Mouse (Mus musculus) left cerebral cortex, postnatal 4 days (tissue): ENCODE measurements around the gene Stpg4. TPM values are rescaled to one million over a fixed set of nuclear protein-coding genes. Genes with fewer than 3 reads are reported as not detected.

Source experiments
- DNase-seq: peaks from one replicate; pipeline ENCODE4 v3.0.0-alpha.2; 2022
- intact Hi-C: fragments of 180-260 bp; cut with DNase I; formaldehyde crosslinking; loops from one replicate; pipeline ENCODE4 v1.15.1; 2025
- total RNA-seq, 2 experiments: library from RNA; stranded (reverse); gene quantifications; 2 replicates each; pipeline ENCODE4 v1.2.3; 2021

Gene Stpg4
- total RNA-seq, 2 experiments from 2014 or later, result not detected

GRCm38 (mm10) chr17:87447612-87448200 is 20.2 kb upstream of the Stpg4 start:
- intact Hi-C loops, result loop anchor here (2.0 to 5.0 kb wide), 3 partner anchors 83 to 130 kb away; no protein-coding TSS in a partner anchor
- DNase-seq, result no peak

GRCm38 (mm10) chr17:87446767-87447611 is 19.4 kb upstream of the Stpg4 start, which contains the start of gene Calm2:
Calm2 (minus strand) TSS chr17:87446935.
- peak; percentile 99 for DNase-seq
- intact Hi-C loops, result loop anchor here (2.0 to 5.0 kb wide), 3 partner anchors 84 to 130 kb away; no protein-coding TSS in a partner anchor

DNA sequence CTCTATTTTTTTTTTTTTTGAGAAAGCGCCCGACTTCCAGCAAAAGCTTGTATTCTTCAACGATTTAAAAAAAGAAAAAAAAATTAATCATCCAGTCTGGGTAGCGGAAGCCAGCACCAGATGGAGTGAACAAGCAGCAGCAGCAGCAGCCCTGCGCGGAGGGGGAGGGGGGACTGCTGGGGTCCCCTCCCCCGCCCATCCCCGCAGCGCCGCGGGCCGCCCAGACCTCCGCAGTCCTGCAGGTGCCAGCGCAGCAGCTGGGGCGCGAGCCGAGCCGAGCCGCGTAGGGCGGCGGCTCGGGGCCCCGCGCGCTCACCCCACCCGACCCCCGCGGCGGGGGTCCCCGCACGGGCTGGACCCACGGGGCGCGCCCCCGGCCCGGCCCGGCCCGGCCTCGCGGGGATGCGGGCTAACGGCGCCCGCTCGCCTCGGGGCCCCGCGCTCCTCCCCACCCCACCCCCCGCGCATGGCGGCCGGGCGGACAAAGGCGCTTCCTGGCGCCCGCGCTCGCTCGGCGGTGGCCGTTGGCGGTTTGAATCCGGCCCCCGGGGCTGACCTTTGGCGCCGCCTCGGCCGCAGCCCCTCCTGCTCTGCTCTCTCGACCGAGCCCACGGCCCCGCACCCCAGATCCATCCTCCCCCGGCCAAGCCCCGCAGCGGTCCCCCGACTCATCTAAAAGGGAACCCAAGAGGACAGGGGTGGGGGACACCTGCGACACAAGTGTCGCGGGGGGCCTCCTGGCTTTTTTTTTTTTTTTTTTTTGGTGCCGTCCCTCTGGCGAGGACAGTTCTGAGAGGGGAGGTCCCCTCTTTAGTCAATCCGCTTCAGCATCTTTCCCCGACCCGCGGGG is 18.6 kb upstream of the Stpg4 start:
- peak; percentile 87 for DNase-seq
- intact Hi-C loops, result loop anchor here (2.0 to 5.0 kb wide), 3 partner anchors 85 to 129 kb away; no protein-coding TSS in a partner anchor

DNA sequence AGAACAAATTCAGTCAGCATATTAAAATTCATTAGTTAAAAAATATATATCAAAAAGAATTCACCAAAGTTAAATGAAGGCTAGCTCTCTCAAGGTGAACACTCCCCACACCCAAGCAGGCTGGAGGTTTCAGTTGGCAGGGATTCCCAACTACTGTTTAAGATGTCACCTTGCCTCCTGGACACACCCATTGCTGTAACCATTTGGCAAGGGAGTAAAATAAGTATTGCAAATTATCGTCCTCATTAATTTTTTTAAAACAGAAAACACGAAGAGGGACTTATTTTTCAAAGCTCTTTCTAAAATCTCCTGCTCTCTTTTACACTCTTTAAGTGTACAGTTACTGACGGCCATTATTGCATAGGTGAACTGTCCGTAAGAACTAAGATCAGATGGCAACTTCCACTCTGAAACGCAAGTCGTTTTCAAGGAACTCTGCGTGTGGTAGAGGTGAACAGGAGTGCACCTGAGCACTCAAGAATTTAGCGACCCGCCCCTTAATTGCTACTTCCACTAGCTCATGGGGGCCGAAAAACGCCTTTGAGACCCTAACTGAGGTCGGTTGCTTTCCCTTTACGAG is 17.9 kb upstream of the Stpg4 start:
- no peak for DNase-seq
- intact Hi-C loops, result loop anchor here (5.0 kb wide), 1 partner anchor 128 kb away; no protein-coding TSS in a partner anchor

GRCm38 (mm10) chr17:87444763-87445162 is 17.2 kb upstream of the Stpg4 start:
- intact Hi-C loops, result loop anchor here (5.0 kb wide), 1 partner anchor 127 kb away; no protein-coding TSS in a partner anchor
- no peak for DNase-seq

GRCm38 (mm10) chr17:87441537-87441936 is 14.0 kb upstream of the Stpg4 start:
- no peak for DNase-seq
- intact Hi-C loops, result no loop called here

- intact Hi-C loops, result no loop called here
- no peak for DNase-seq
Measured at GRCm38 (mm10) chr17:87439441-87439840, 11.9 kb upstream of the Stpg4 start.

- no peak for DNase-seq
- intact Hi-C loops, result no loop called here
Measured at GRCm38 (mm10) chr17:87433929-87434328, 6.4 kb upstream of the Stpg4 start.

GRCm38 (mm10) chr17:87432743-87433142 is 5.2 kb upstream of the Stpg4 start:
- intact Hi-C loops, result no loop called here

DNA sequence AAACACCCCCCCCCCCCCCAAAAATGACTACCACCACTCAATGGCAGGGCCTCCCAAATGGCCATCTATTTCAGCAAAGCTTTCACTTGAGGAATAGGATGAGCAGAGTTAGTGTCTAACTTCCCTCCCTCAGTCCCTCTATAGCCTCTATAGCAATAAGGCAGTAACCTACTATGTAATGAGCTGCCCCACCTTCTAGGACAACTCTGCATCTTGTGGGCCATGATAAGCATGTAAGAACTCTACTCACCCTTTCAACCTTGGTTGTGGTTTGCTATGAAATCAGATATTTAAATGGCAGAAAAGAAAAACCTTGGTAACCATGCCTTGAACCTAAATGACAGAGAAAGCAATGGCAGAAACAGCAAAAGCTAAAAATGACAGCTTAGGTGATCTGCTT is 4.8 kb upstream of the Stpg4 start:
- intact Hi-C loops, result no loop called here
- DNase-seq, result no peak

More at GRCm38 (mm10) chr17:87432743-87433142, 5.2 kb upstream of the Stpg4 start:
- no peak for DNase-seq

DNA sequence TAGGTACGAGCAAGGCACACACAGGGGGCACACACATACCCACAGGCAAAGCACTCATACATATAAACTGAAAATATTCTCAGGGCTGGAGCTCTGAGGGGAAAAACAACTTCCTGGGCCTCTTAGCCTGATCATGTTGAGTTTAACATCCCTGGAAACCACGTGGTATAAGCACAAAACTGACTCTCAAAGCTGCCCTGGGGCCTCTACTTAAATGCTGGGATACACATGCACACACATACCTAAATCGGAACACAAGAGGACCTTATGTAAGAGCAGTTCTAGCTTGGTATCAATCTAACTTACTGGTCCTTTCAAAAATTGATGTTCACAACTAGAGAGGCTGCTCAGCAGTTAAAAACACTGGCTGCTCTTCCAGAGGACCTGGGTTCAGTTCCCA is 1.9 kb upstream of the Stpg4 start:
- intact Hi-C loops, result no loop called here
- DNase-seq, result no peak

DNA sequence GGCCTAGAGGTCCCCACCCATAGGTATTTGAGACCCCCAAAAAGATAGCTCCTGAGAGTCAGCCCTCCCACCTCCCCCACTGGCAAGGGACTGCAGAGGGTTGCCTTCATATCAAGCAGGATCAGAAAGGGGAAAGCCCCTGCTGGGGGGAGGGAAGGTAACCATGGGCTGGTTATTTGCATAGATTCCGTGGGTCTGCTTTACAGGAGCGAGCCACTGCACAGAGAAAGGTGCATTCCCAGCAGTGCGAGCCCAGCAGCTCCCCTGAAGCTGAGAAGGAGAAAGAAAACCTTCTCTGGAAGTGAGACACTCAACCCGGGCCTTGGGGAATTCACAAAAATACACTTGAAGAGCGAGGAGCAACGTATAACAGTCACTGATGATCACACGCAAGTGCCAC is 9.5 kb downstream of the Stpg4 start:
- DNase-seq, result no peak
- intact Hi-C loops, result no loop called here

DNA sequence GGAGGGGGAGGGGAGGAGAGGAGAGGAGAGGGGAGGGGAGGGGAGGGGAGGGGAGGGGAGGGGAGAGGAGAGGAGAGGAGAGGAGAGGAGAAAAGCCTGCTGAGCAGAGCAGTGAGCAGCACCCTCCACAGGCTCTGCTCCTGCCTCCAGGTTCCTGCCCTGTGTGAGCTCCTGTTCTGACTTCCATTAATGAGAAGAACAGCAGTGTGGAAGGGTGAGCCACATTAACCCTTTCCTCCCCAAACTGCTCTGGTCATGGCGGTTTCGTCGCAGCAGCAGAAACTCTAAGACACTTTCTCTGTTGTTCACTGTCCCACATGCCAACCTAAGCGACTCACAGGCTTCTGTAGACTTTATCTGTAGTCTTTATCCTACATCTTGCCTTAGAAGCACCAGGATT is 20.9 kb downstream of the Stpg4 start:
- intact Hi-C loops, result no loop called here
- no peak for DNase-seq

DNA sequence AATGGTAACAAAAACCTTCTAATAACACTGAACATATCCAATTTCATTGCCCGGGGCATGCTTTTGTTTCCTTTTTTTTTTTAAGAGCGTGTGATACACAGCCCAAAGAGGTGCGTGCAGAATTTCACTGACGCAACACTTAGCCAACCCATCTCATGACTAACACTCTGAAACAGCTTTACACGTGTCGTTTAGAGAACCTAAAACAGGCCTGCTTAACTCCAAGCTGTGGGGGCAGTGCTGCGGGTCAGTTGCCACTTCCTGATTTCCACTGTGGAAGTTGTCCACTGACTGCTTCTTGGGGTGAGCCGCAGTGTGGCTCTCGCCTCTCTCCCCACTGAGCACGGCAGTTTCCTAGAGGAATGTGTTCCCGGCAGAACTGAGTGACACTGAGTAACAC is 22.0 kb downstream of the Stpg4 start:
- no peak for DNase-seq

GRCm38 (mm10) chr17:87403462-87403861 is 24.1 kb downstream of the Stpg4 start:
- no peak for DNase-seq
- intact Hi-C loops, result no loop called here

More for the DNA sequence above, 22.0 kb downstream of the Stpg4 start:
- intact Hi-C loops, result no loop called here

GRCm38 (mm10) chr17:87402444-87402843 is 25.1 kb downstream of the Stpg4 start:
- intact Hi-C loops, result no loop called here
- no peak for DNase-seq

- intact Hi-C loops, result no loop called here
Measured at GRCm38 (mm10) chr17:87397088-87397487, 30.5 kb downstream of the Stpg4 start.

DNA sequence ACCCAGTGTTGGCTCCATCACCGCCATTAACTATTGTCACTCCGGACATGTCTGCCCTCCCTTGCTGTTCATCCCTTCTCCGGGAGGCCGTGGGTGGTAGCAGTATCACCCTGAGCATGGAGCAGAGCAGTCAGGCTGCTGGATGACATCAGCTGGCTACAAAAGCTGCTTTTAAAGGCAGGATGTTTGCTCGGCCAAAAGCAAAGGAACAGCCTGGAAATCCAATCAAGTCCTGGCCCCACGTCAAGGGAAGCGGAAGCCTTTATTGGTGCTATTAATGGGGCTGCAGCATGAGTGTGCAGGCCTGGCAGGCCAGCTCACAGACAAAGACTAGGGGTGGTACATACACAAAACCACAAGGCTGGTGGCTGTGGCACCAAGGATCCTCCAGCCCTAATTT is 36.3 kb downstream of the Stpg4 start:
- no peak for DNase-seq
- intact Hi-C loops, result no loop called here

More at GRCm38 (mm10) chr17:87397088-87397487, 30.5 kb downstream of the Stpg4 start:
- DNase-seq, result no peak

- peak; percentile 83 for DNase-seq
- intact Hi-C loops, result no loop called here
Measured at GRCm38 (mm10) chr17:87387068-87387467, 40.5 kb downstream of the Stpg4 start.

DNA sequence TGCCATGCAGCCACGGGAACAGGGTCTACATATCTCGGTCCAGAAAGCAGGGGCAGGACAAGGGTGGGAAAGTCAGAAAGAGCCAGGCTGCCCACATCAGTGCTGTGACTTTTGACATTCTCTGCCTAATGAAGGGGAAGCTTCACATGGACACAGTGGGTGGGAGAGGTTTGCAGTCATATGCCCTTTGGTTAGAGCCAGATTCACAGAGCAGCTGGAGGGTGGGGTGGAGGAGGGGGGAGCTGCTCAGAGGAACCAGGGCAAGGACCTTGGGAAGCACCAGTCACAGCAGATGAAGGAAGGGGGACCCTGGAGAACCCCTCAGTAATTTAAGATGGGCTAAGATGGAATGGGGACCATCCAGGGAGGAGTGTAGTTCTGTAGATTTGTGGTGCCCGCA is 41.7 kb downstream of the Stpg4 start:
- intact Hi-C loops, result no loop called here
- DNase-seq, result peak; percentile 53
